Mouse (Mus musculus) small intestine, adult 2 months (tissue): Measurements from ENCODE around the gene Surf1. TPM values are rescaled to one million over a fixed set of nuclear protein-coding genes. Genes with fewer than 3 reads are reported as not detected.

ENCODE experiments used
- H3K27ac ChIP-seq: fragments of 200-500 bp; 2 replicates; pipeline ENCODE4 v1.5.1; 2012; ENCODE audit warnings: low read depth, low read length, control low read depth, inconsistent platforms; ENCODE audit not compliant: insufficient read depth
- H3K27me3 ChIP-seq: fragments of 200-500 bp; 2 replicates; pipeline ENCODE4 v1.6.1; 2012; ENCODE audit warnings: mild to moderate bottlenecking, moderate library complexity, low read length, inconsistent platforms; ENCODE audit not compliant: control insufficient read depth, insufficient read depth
- H3K36me3 ChIP-seq: fragments of 200-500 bp; 2 replicates; pipeline ENCODE4 v1.6.1; 2012; ENCODE audit warnings: mild to moderate bottlenecking, low read length, control low read depth, inconsistent platforms; ENCODE audit not compliant: control insufficient read depth, insufficient read depth
- H3K4me1 ChIP-seq: fragments of 200-500 bp; 2 replicates; pipeline ENCODE4 v1.6.1; 2012; ENCODE audit warnings: low read length, inconsistent platforms, mixed read lengths; ENCODE audit not compliant: control insufficient read depth, insufficient read depth, insufficient read length
- H3K4me3 ChIP-seq: fragments of 200-500 bp; 2 replicates; pipeline ENCODE4 v1.5.1; 2012; ENCODE audit warnings: low read depth, mild to moderate bottlenecking, control low read depth, inconsistent platforms, low read length, moderate library complexity
- CTCF ChIP-seq: fragments of 200-500 bp; IDR thresholded peaks from 2 replicates; pipeline ENCODE4 v1.5.1; 2012; ENCODE audit warnings: low read depth, mild to moderate bottlenecking, control low read depth, inconsistent platforms, low read length, moderate library complexity, mixed read lengths; ENCODE audit not compliant: insufficient replicate concordance, insufficient read length; ENCODE audit errors: extremely low read depth
- POLR2A ChIP-seq: fragments of 200-500 bp; IDR thresholded peaks from 2 replicates; pipeline ENCODE4 v1.6.1; 2012; ENCODE audit warnings: low read depth, mild to moderate bottlenecking, control low read depth, inconsistent platforms, low read length, moderate library complexity
- WGBS: fragments of 180-500 bp; shearing (Covaris S2); methylation state at CpG from one replicate; pipeline ENCODE4 v1.1.7; 2018; 5-methylcytosine and 5-hydroxymethylcytosine counted together
- polyA plus RNA-seq: library from polyadenylated mRNA; depleted of rRNA; stranded (reverse); fragments of >200 nt; gene quantifications from 2 replicates; pipeline ENCODE4 v1.2.3, GENCODE M21; 2012

Surf1 gene
- polyA plus RNA-seq, 1 experiment: 35.7 TPM

GRCm38 (mm10) chr2:26910124-26910993 lies 6.0 kb downstream of the Surf1 start, which contains the start of the genes Med22 and Rpl7a:
Gene Med22, minus strand, starts transcription at chr2:26910677.
Gene Rpl7a, plus strand, starts transcription at chr2:26910764.
- TF ChIP-seq POLR2A (peak; percentile 88), CTCF (no peak)
- under 1% methylated on average over 74 of the region's 74 CpGs for WGBS
- peaks cover 12% of the 10 kb centered on the region for H3K4me1 ChIP-seq

GRCm38 (mm10) chr2:26909387-26909784 lies 6.9 kb downstream of the Surf1 start:
- H3K36me3 ChIP-seq: peaks cover 28% of the 10 kb centered on the region
- H3K4me3 ChIP-seq: no peak overlapping the region
- H3K27me3 ChIP-seq: no peaks in the 10 kb centered on the region
- no peak overlapping the region for H3K27ac ChIP-seq
- H3K4me1 ChIP-seq: peaks cover 12% of the 10 kb centered on the region
- TF ChIP-seq POLR2A: no peak

More at GRCm38 (mm10) chr2:26910124-26910993, 6.0 kb downstream of the Surf1 start, which contains the start of the genes Med22 and Rpl7a:
- Histone ChIP-seq H3K27ac (peak within 1 kb of the TSS; percentile 73), H3K27me3 (no peaks in the 10 kb centered on the region), H3K36me3 (peaks cover 29% of the 10 kb centered on the region), H3K4me3 (peak within 1 kb of the TSS; percentile 82)

GRCm38 (mm10) chr2:26908710-26909386 lies 7.5 kb downstream of the Surf1 start:
- no peaks in the 10 kb centered on the region for H3K27me3 ChIP-seq
- no peak overlapping the region for H3K27ac ChIP-seq
- H3K4me1 ChIP-seq: peaks cover 12% of the 10 kb centered on the region
- peak overlapping the region; percentile 32 for H3K4me3 ChIP-seq
- 35% methylated on average over 18 of the region's 18 CpGs for WGBS
- H3K36me3 ChIP-seq: peaks cover 26% of the 10 kb centered on the region
- TF ChIP-seq CTCF (no peak), POLR2A (no peak)

GRCm38 (mm10) chr2:26907109-26907508 lies 9.2 kb downstream of the Surf1 start:
- Histone ChIP-seq H3K27ac (no peak overlapping the region), H3K27me3 (no peaks in the 10 kb centered on the region), H3K36me3 (peaks cover 10% of the 10 kb centered on the region), H3K4me1 (peaks cover 17% of the 10 kb centered on the region), H3K4me3 (no peak overlapping the region)
- peak; percentile 90; the same call in 1 of the 2 replicates for TF ChIP-seq CTCF
- no peak for TF ChIP-seq POLR2A
- 17% methylated on average over 4 of the region's 4 CpGs for WGBS

DNA sequence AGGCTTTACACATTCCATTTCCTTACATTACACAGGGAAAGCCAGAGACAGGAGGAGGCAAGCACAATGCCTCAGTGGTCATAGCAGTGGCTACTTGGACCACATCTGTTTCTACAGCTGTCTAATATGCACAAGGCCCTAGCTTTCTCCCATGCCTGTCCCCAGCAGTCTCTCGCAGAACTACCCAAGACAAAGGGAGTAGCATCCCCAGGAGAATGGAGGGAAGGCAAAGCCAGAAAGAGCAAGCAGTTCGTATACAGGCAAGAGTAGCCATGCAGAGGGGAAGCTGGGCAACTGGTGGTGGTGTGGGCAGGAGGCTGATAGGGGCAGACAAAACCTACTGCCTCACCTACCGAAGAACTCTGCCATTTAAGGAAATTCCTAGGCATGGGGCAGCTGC lies 9.9 kb downstream of the Surf1 start:
- peaks cover 5% of the 10 kb centered on the region for H3K36me3 ChIP-seq
- no peak for TF ChIP-seq POLR2A
- TF ChIP-seq CTCF: no peak
- H3K27ac ChIP-seq: no peak overlapping the region
- 94% methylated on average over 3 of the region's 3 CpGs for WGBS
- peaks cover 15% of the 10 kb centered on the region for H3K4me1 ChIP-seq
- no peaks in the 10 kb centered on the region for H3K27me3 ChIP-seq
- H3K4me3 ChIP-seq: no peak overlapping the region

GRCm38 (mm10) chr2:26905936-26906335 lies 10.4 kb downstream of the Surf1 start:
- no peak overlapping the region for H3K4me3 ChIP-seq
- no peaks in the 10 kb centered on the region for H3K27me3 ChIP-seq
- peaks cover 15% of the 10 kb centered on the region for H3K4me1 ChIP-seq
- peaks cover 5% of the 10 kb centered on the region for H3K36me3 ChIP-seq
- WGBS: 99% methylated on average over 2 of the region's 2 CpGs
- no peak for TF ChIP-seq CTCF
- no peak for TF ChIP-seq POLR2A
- no peak overlapping the region for H3K27ac ChIP-seq

DNA sequence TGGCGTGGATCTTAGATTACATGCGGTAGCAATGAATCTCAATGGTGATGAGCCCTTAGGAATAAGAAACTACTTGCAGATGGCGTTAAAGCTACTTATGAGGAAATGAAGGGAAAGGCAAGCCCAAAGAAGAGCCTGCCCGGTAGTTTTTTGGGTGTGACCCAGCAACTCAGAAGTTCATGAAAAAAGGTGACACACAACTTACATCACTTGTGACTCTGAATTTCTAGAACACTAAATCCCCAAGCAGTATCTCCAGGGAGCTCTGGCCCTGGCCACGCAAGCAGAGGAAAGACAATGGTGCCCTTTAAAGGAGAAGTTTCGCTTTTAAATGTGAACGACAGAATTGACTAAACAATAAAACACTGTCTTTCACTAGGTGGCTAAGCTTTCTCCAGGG lies 13.0 kb downstream of the Surf1 start:
- H3K27ac ChIP-seq: peak overlapping the region; percentile 87
- TF ChIP-seq CTCF (no peak), POLR2A (no peak)
- peaks cover 17% of the 10 kb centered on the region for H3K36me3 ChIP-seq
- WGBS: 4% methylated on average over 7 of the region's 7 CpGs
- peaks cover 6% of the 10 kb centered on the region; the same call in 1 of the 2 replicates for H3K4me1 ChIP-seq
- peak overlapping the region; percentile 97 for H3K4me3 ChIP-seq
- no peaks in the 10 kb centered on the region for H3K27me3 ChIP-seq
